ENCODE assay signal across 11 mouse cellular contexts in the genomic region with DNA sequence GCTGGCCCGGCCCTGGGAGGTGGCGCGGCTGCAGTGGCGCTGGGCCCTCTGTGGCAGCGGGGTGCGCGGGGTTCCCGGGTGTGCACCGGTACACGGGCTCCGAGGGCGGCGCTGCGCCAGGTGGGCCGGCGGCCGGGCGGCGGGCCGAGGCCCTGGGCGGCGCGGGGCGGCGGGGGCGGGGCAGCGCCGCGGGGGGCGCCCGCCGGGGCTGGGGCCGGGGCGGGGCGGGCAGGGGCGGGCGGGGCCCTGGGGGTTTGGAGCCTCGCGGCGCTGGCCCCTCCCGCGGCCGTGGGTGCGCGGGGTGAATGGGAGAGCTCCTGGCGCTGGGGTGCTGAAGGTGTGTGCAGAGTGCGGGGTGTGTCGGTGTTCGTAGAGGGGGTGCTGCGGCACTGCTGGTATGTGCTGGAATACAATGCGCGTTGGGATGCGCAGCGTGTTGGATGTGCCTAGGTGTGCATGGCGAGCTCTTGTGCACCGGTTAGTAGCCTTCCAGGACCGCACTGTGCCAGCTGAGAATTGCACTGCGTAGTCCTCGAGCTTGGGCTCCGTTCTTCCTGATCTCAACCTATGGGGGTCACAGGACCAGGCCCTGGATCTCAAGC. TPM values are rescaled to one million over a fixed set of nuclear protein-coding genes. Genes with fewer than 3 reads are reported as not detected.
DNase-seq lines count a peak whose midpoint lies in the region; ATAC-seq and TF ChIP-seq lines count a peak whose summit lies in the region.
"Had no signal": no experiment of that assay in that cellular context is flagged by ENCODE, and none has a peak within 500 bp of the region (broad histone marks: within the 10 kb centered on the region; RNA-seq: fewer than 3 reads in every experiment).

A gene (minus strand): TSS at position 51 of the 602 bp plus-strand sequence.

- H3K36me3 ChIP-seq in heart, postnatal 0 days (replicated peaks; ENCODE audit: control insufficient read depth, insufficient read depth, low read length) = no peaks in the 10 kb centered on the region
- no peaks in the 10 kb centered on the region for H3K36me3 ChIP-seq in hindbrain, embryonic 10.5 days
- no peaks in the 10 kb centered on the region for H3K36me3 ChIP-seq in midbrain, embryonic 12.5 days
- H3K36me3 ChIP-seq in thymus, adult 2 months (ENCODE audit: control insufficient read depth, insufficient read depth, low read length) = no peaks in the 10 kb centered on the region

- no peak for DNase-seq in heart, postnatal 0 days (ENCODE audit: low spot score)
- DNase-seq in heart, adult 18-20 months = no peak
- peak; percentile 57 for DNase-seq in R1 (ENCODE audit: low read depth, low spot score)
- no peak for DNase-seq in hindbrain, embryonic 10.5 days (ENCODE audit: low spot score)
- DNase-seq in Muller cell, postnatal 12 days (ENCODE audit: inconsistent ontology term) = no peak
- no peak for DNase-seq in layer of hippocampus, postnatal 10 days (ENCODE audit: low spot score in 2 of 2)
- DNase-seq in thymus, adult 2 months = no peak
- DNase-seq: kidney, postnatal 10 days; spleen, adult 18-20 months had no signal

- H3K4me1 ChIP-seq in heart, postnatal 0 days (ENCODE audit: control insufficient read depth, insufficient read depth) = no peaks in the 10 kb centered on the region
- peaks cover 51% of the 10 kb centered on the region for H3K4me1 ChIP-seq in hindbrain, embryonic 10.5 days (replicated peaks)
- peaks cover 16% of the 10 kb centered on the region; the same call in 1 of the 2 replicates for H3K4me1 ChIP-seq in midbrain, embryonic 12.5 days
- H3K4me1 ChIP-seq in thymus, adult 2 months (replicated peaks; ENCODE audit: control insufficient read depth, insufficient read depth, low read length) = no peaks in the 10 kb centered on the region

- no peak for TF ChIP-seq EP300 in heart, postnatal 0 days (IDR thresholded peaks at IDR 0.05; ENCODE audit: low read depth)

- H3K9ac ChIP-seq in heart, postnatal 0 days (replicated peaks; ENCODE audit: low read depth, low read length) = no peak within 1 kb of the TSS
- H3K9ac ChIP-seq in midbrain, embryonic 12.5 days (replicated peaks) = no peak within 1 kb of the TSS

- no peak for TF ChIP-seq CTCF in heart, postnatal 0 days (IDR thresholded peaks at IDR 0.05; ENCODE audit: low read depth)
- TF ChIP-seq CTCF in thymus, adult 2 months (IDR thresholded peaks at IDR 0.05; ENCODE audit: borderline replicate concordance, control insufficient read depth, extremely low read depth, insufficient read depth, low read length, poor library complexity) = no peak

- H3K9me3 ChIP-seq in heart, postnatal 0 days (replicated peaks; ENCODE audit: control insufficient read depth, low read length) = no peaks in the 10 kb centered on the region
- no peaks in the 10 kb centered on the region for H3K9me3 ChIP-seq in hindbrain, embryonic 10.5 days
- H3K9me3 ChIP-seq in midbrain, embryonic 12.5 days = no peaks in the 10 kb centered on the region

- H3K4me3 ChIP-seq in heart, postnatal 0 days (ENCODE audit: low read depth, low read length) = peak within 1 kb of the TSS; percentile 30; the same call in 1 of the 2 replicates
- H3K4me3 ChIP-seq in hindbrain, embryonic 10.5 days = peak within 1 kb of the TSS; percentile 55
- H3K4me3 ChIP-seq in midbrain, embryonic 12.5 days = peak within 1 kb of the TSS; percentile 36
- no peak within 1 kb of the TSS for H3K4me3 ChIP-seq in thymus, adult 2 months (ENCODE audit: control insufficient read depth, insufficient read depth, low read length)

- peaks cover 82% of the 10 kb centered on the region for H3K27me3 ChIP-seq in heart, postnatal 0 days (ENCODE audit: control insufficient read depth, insufficient read depth, low read length)
- peaks cover 90% of the 10 kb centered on the region for H3K27me3 ChIP-seq in hindbrain, embryonic 10.5 days (ENCODE audit: insufficient read depth, poor library complexity, severe bottlenecking)
- peaks cover 92% of the 10 kb centered on the region for H3K27me3 ChIP-seq in midbrain, embryonic 12.5 days
- peaks cover 39% of the 10 kb centered on the region for H3K27me3 ChIP-seq in thymus, adult 2 months (ENCODE audit: control insufficient read depth, insufficient read depth, low read length)

- under 1% methylated on average over 41 of the region's 60 CpGs for WGBS in heart, postnatal 0 days
- WGBS in hindbrain, embryonic 10.5 days = under 1% methylated on average over 60 of the region's 60 CpGs
- under 1% methylated on average over 24 of the region's 60 CpGs for WGBS in midbrain, embryonic 12.5 days
- 6% methylated on average over 53 of the region's 60 CpGs for WGBS in thymus, adult 2 months

- H3K4me2 ChIP-seq in heart, postnatal 0 days (ENCODE audit: low read depth, low read length) = peak within 1 kb of the TSS; percentile 28; the same call in 1 of the 2 replicates
- peak within 1 kb of the TSS; percentile 47 for H3K4me2 ChIP-seq in midbrain, embryonic 12.5 days (replicated peaks)

- no peak for ATAC-seq in heart, postnatal 0 days (ENCODE audit: insufficient read depth, low read depth)
- ATAC-seq in midbrain, embryonic 12.5 days (ENCODE audit: low FRiP score, low read depth) = no peak

- no peak within 1 kb of the TSS for H3K27ac ChIP-seq in heart, postnatal 0 days (ENCODE audit: low read depth)
- H3K27ac ChIP-seq in hindbrain, embryonic 10.5 days = peak within 1 kb of the TSS; percentile 85
- no peak within 1 kb of the TSS for H3K27ac ChIP-seq in midbrain, embryonic 12.5 days (replicated peaks)
- H3K27ac ChIP-seq in thymus, adult 2 months (ENCODE audit: control insufficient read depth, insufficient read depth, low read length) = no peak within 1 kb of the TSS

- no peak for TF ChIP-seq POLR2A in thymus, adult 2 months (IDR thresholded peaks at IDR 0.05; ENCODE audit: control insufficient read depth, extremely low read depth, insufficient read depth, low read length, poor library complexity)

RNA-seq across cellular contexts. Expression of the gene that starts here (rescaled TPM):
- total RNA-seq in heart, postnatal 0 days (2014; rRNA removed; ENCODE audit: low replicate concordance) = not detected in 2 replicates
- polyA plus RNA-seq in heart, postnatal 0 days (2015; fragmentation: Nextera tagmentation; extraction: Ambion mirVana) = not detected in 2 replicates
- not detected for total RNA-seq in heart, adult 18-20 months (2021)
- 14.2 and 18.2 TPM in 2 replicates for polyA plus RNA-seq in hindbrain, embryonic 10.5 days (2016; fragmentation: Nextera tagmentation; extraction: Ambion mirVana)
- 2.0 and 3.7 TPM in 2 replicates for polyA plus RNA-seq in midbrain, embryonic 12.5 days (2016; fragmentation: Nextera tagmentation; extraction: Ambion mirVana)
- total RNA-seq in layer of hippocampus, postnatal 10 days (2021) = not detected
- polyA plus RNA-seq in thymus, adult 2 months (2012; rRNA removed) = 0.28 TPM in 1 of 2 replicates, not detected in the other
- total RNA-seq: adrenal gland, postnatal 4 days had no signal
